Mouse (Mus musculus) left cerebral cortex, adult 2 months (tissue): Measurements from ENCODE around the gene Tenm2. TPM values are rescaled to one million over a fixed set of nuclear protein-coding genes. Genes with fewer than 3 reads are reported as not detected.

Experiments
- DNase-seq, 2 experiments: peaks; one replicate each; pipeline ENCODE4 v3.0.0; 2021 to 2022; ENCODE audit warnings: low spot score in 2 of 2, mixed read lengths in 1 of 2; ENCODE audit errors: extremely low spot score in 1 of 2
- H3K27ac ChIP-seq: fragments of 200-600 bp; 2 replicates; pipeline ENCODE4 v1.8.1; 2022
- H3K4me3 ChIP-seq: fragments of 200-600 bp; 2 replicates; pipeline ENCODE4 v1.8.1; 2022
- CTCF ChIP-seq: fragments of 200-600 bp; IDR thresholded peaks from 2 replicates; pipeline ENCODE4 v1.8.1; 2022; ENCODE audit warnings: antibody characterized with exemption, mild to moderate bottlenecking, moderate library complexity
- intact Hi-C: fragments of 180-260 bp; cut with DNase I; formaldehyde crosslinking; loops from one replicate; pipeline ENCODE4 v1.15.1; 2025
- total RNA-seq, 2 experiments: library from RNA; stranded (reverse); gene quantifications; 2 replicates each; pipeline ENCODE4 v1.2.3; 2021

The Tenm2 gene
- total RNA-seq, 2 experiments from 2014 or later, result 98.0 to 98.5 TPM

DNA sequence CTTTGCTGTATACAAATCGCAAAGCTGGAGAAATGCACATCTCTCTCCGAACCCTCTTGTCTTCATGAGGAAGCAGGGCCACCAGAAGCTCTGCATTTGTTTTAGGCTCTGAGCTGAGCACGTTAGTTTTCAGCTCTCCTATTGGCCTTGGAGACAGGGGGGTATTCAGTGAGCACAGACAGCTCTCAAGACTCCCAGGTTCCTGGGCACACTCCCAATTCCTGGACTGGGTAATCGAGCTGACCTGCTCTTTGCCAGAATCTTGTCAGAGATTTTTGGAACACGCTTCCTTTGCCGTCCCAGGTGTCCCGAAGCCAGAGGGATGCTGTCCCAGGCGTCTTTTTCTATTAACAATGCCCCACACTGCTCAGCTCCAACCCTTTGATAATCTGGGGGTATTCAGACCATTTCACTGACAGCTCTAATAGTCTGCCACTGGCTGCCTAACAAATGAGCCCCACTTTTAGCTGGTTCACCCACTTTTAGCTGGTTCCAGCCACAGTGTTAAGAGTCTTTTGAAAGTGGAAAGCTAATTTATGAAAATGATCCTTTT is 1161.7 kb downstream of the Tenm2 start:
- DNase-seq, result no peak
- intact Hi-C loops, result no loop called here

DNA sequence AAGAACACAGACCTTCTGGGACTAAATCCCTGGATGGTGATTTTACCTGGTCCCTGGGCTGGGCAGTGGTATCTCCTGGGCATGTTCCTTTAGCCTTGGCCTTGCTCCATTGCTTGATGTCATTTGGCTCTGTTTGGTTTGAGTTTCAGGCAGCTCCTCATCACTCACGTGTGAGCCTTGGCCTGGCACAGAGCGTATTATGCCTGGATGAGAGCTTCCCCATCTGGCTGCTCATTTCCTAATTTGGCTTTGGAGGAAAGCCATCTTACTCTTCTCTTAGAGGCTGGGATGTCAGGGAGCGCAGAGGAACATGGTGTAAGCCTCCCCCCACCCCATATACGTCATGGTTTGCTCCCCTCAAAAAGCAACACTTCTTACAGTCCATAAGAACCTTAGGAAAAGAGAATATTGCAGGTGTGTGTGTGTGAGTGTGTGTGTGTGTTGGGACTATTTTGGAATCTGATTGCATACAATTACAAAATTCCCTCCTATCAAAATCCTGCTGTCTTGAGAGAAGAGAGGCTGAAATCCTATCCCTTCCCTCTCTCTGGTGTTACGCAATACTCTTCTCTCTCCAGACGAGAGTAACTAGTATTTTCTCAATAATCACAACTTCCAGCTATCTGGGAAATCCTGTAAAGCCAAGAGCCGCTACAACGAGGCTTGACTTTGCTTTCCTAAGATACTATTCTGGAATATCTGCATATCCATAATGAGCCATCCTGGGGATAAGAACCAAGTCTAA is 1162.5 kb downstream of the Tenm2 start:
- peak in 1 of 2 experiments; percentile 28 for DNase-seq
- no peak for TF ChIP-seq CTCF
- Histone ChIP-seq H3K27ac (no peak overlapping the region; the same call in 1 of the 2 replicates), H3K4me3 (no peak overlapping the region)
- intact Hi-C loops, result no loop called here

More for the DNA sequence above, 1161.7 kb downstream of the Tenm2 start:
- TF ChIP-seq CTCF, result no peak
- no peak overlapping the region for H3K4me3 ChIP-seq
- no peak overlapping the region for H3K27ac ChIP-seq

DNA sequence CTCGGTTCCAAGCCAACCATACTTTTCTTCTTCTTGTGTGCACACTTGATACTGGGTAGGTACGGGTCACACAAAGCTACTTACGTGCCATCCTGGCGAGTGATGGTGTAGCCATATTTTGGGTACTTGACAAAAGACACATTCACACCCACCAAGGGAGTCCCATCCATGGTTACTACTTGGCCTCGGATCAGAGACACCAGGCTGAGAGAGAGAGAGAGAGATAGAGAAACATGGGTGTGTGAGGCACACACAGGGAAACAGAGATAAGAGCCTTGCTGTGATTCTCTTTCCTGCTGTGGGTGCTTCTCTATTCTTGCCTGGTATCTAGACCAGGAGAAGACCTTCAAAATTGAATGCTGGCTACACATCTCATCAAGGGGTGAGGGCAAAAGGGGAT is 1163.1 kb downstream of the Tenm2 start:
- DNase-seq, result no peak
- TF ChIP-seq CTCF, result no peak
- intact Hi-C loops, result no loop called here
- Histone ChIP-seq H3K4me3 (no peak overlapping the region), H3K27ac (no peak overlapping the region; the same call in 1 of the 2 replicates)

DNA sequence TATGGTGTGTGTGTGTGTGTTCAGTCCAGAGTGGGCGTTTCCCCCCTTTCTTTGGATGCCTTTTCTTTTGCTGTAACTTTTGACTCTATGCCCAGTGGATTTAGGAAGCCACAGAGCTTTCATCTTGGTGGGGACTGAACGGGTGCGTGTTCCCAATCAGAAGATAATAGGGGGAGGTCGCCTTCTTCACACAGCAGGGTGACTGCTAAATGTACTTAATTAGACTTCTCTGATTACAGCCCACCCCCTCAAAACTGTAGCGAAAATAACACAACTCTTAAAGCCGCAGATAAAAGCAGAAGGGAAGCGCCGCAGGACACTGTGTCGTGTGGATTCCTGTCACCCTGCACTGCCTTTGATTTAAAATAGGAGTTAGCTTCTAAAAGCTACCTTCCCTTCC is 1163.7 kb downstream of the Tenm2 start:
- no peak for TF ChIP-seq CTCF
- no peak for DNase-seq
- Histone ChIP-seq H3K27ac (no peak overlapping the region), H3K4me3 (no peak overlapping the region)
- intact Hi-C loops, result no loop called here

DNA sequence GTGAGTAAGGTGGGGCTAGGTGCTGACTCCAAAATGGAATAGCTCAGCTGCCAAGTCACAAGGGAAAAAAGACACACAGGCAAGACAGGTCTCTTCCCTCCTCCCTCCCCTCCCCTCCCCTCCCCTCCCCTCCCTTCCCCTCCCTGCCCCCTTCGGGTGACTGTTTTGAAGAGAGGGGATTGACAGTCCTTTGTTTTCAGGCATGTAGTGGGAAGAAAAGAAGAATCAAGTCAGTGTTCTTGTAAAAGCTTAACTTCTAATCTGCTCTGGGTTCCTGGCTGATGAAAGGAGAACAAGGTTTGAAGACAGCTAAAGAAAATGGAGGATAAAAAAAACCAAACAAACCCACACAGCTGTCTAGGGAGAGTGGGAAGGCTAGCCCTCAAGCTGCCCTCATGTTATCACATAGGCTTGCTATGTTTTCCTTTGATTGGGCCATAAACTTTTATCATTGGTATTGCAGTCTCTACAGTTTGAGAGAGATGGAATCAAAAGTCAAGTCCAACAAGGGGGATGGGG is 1176.4 kb downstream of the Tenm2 start:
- H3K27ac ChIP-seq, result no peak overlapping the region
- no peak for TF ChIP-seq CTCF
- intact Hi-C loops, result no loop called here
- DNase-seq, result no peak
- no peak overlapping the region for H3K4me3 ChIP-seq

DNA sequence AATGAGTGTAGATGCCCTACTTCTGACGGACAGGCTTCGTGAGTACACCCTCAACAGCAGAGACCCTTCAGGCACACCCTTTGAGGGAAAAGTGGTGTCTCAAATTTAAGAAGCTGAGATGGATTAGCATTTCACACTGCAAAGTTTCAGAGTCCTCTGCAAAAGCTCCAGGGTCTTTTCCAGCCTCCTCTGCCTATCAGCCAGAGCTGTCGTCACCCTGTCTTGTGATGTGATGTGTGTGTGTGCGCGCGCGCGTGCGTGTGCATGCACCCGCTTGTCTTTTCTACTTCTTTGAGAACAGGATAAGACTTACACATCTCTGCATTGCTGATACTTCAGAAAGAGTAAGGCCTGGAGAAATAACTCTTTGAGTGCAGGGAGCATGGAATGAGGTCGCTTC is 1179.2 kb downstream of the Tenm2 start:
- Histone ChIP-seq H3K27ac (no peak overlapping the region), H3K4me3 (no peak overlapping the region)
- intact Hi-C loops, result no loop called here
- TF ChIP-seq CTCF, result no peak
- no peak for DNase-seq

DNA sequence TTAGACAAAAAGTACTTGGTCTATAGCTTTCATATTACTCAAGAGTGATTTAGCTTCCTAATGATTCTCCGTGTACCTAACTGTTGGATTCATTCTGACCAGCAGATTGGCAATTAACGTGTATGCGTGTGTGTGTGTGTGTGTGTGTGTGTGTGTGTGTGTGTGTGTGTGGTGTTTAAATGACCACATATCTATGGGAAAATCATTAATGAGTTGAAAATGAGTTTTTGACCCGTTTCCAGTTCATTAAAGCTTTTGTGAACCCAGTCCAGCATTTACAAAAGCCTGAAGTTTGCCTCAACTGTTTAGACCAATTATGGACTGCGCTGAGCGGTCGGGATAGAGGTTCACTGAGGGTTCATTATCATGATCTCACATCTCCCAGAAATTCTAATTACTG is 1181.4 kb downstream of the Tenm2 start:
- H3K27ac ChIP-seq, result no peak overlapping the region
- H3K4me3 ChIP-seq, result no peak overlapping the region
- TF ChIP-seq CTCF, result no peak
- DNase-seq, result no peak
- intact Hi-C loops, result no loop called here

DNA sequence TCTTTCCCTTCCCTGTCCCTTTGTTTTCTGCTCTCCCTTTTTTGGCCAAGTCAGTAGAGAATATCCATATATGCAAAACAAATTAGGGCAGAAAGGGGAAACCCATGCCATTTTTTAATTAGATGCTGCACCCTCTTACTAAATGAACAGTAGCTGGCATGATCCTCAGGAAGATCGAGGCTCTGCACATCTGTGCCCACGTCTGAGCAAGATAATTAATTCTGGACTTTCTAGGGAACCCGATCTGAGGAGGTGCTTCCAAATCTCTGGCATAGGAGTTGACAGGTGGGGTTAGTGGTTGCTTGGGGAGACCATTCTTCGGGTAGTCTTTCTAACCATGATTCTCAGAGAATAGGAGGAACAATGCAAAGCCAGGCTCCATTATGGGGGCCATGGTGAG is 1182.3 kb downstream of the Tenm2 start:
- no peak overlapping the region for H3K27ac ChIP-seq
- TF ChIP-seq CTCF, result no peak
- H3K4me3 ChIP-seq, result no peak overlapping the region
- intact Hi-C loops, result no loop called here
- no peak for DNase-seq

DNA sequence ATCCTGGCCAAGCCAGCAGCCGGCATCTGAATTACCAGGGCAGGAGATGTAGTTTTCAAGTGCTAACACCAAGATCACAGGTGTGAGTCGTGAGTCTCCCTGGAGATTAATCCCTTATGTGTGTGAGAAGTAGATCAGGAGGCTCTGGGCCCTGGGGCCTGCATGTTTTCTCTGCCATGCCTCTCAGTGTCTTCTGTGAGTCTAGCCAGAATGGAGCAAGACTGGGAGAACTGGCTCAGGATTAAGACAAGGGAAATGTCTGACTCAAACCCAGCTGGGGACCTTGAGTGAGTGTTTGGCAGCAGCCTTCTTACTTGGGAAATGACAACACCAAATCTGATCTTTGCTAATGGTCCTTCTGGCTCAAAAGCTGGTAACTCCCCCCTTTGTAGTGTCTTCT is 1183.2 kb downstream of the Tenm2 start:
- DNase-seq, result no peak
- H3K4me3 ChIP-seq, result no peak overlapping the region
- no peak for TF ChIP-seq CTCF
- H3K27ac ChIP-seq, result no peak overlapping the region
- intact Hi-C loops, result no loop called here

DNA sequence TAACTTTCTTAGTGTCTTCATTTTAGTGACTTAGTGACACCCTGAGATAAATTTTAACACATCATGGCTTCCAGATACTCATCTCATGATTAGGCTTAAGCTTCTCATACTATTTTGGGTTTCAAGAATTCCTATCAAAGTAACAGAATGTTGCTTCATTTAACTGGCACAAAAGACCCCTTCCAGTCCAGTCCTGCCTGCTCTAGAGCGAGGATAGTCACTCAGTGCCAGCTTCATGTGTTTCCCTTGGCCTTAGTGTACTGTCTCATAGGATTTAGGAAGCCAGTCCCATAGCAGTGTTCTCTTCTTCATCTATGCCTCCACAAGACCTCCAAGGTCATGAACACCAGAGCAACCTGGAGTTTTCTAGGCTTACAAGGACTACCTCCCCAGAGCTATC is 1183.7 kb downstream of the Tenm2 start:
- no peak overlapping the region for H3K4me3 ChIP-seq
- DNase-seq, result no peak
- no peak overlapping the region for H3K27ac ChIP-seq
- no peak for TF ChIP-seq CTCF
- intact Hi-C loops, result no loop called here

DNA sequence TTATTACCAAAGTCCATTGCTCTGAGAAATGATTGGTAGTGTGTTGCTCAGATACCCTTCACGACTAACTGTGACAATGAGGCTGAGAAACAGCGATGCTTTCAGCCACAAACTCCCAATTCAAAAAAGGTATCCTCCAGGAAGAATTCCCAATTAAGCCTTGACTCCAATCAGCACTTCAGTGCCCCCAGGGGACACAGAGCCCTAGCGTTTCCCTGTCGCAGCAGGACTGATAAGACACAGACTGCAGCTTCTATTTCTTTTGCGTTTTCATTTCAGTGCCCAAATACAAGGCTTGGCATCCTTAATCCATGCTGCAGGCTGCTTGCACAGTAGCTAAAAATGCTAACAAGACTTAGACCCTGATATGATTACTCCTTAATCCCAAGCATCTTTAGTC is 1186.2 kb downstream of the Tenm2 start:
- intact Hi-C loops, result loop anchor here (5.0 kb wide), 3 partner anchors 173 to 628 kb away; no protein-coding TSS in a partner anchor
- H3K4me3 ChIP-seq, result no peak overlapping the region
- no peak for TF ChIP-seq CTCF
- H3K27ac ChIP-seq, result no peak overlapping the region
- DNase-seq, result no peak

DNA sequence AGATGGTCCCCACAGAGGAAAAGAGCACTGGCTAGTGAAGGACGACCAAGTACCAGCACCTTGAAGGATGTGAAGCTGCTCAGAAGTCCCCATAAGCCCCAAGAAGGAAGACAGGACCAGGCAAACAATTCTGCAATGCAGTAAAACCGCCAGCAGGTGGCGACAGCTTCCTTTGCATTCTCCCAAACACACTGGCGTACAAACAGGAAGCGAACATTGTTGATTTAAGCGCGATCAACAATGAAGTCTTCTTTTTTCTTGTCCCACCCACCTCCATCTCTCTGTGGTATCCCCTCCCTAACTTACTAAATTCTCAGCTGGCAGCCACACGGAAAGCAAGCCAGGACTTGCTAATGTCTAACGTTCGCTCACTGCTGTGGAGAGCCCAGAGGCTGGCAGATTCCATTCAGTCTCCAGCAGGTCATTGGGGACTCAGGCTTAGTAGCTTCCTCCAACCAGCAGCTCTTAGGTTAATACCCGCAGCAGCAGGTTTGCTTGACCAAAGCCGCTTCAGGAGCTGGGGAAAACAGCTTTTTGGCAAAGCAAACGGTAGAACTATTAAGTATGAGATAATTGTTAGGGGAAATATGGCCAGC is 1190.0 kb downstream of the Tenm2 start:
- H3K4me3 ChIP-seq, result peak overlapping the region; percentile 41
- DNase-seq, result peak; percentile 77 to 80
- peak; percentile 97 for TF ChIP-seq CTCF
- intact Hi-C loops, result loop anchor here (5.0 kb wide), 3 partner anchors 177 to 632 kb away; no protein-coding TSS in a partner anchor
- peak overlapping the region; percentile 58; the same call in 1 of the 2 replicates for H3K27ac ChIP-seq
